In genomic region chr7:3415378-3415777, GRCm38 (mm10) we compare ENCODE assay signal across 9 mouse cellular contexts. TPM values are rescaled to one million over a fixed set of nuclear protein-coding genes. Genes with fewer than 3 reads are reported as not detected.
DNase-seq lines count a peak whose midpoint lies in the region; ATAC-seq and TF ChIP-seq lines count a peak whose summit lies in the region.
"Had no signal": no experiment of that assay in that cellular context is flagged by ENCODE, and none has a peak within 500 bp of the region (broad histone marks: within the 10 kb centered on the region; RNA-seq: fewer than 3 reads in every experiment).

No protein-coding gene starts in this region.

- ATAC-seq in megakaryocyte, adult 5-6 weeks (ENCODE audit: poor library complexity, severe bottlenecking): no peak
- peak; percentile 31; the same call in 1 of the 2 replicates for ATAC-seq in heart, postnatal 0 days (ENCODE audit: insufficient read depth, low read depth)
- ATAC-seq in midbrain, embryonic 13.5 days: peak; percentile 19; the same call in 1 of the 2 replicates

- peak overlapping the region; percentile 35; the same call in 1 of the 2 replicates for H3K9ac ChIP-seq in heart, postnatal 0 days (replicated peaks; ENCODE audit: low read depth, low read length)
- peak overlapping the region; percentile 78 for H3K9ac ChIP-seq in midbrain, embryonic 13.5 days (replicated peaks)

- peaks cover 25% of the 10 kb centered on the region for H3K4me1 ChIP-seq in megakaryocyte, embryonic 14.5 days
- peaks cover 29% of the 10 kb centered on the region for H3K4me1 ChIP-seq in embryonic facial prominence, embryonic 10.5 days
- peaks cover 4% of the 10 kb centered on the region for H3K4me1 ChIP-seq in heart, postnatal 0 days (ENCODE audit: control insufficient read depth, insufficient read depth)
- H3K4me1 ChIP-seq in midbrain, embryonic 13.5 days (replicated peaks): peaks cover 27% of the 10 kb centered on the region

- peak; percentile 53 for DNase-seq in embryonic facial prominence, embryonic 10.5 days (ENCODE audit: low spot score)
- DNase-seq in heart, postnatal 0 days (ENCODE audit: low spot score): no peak
- peak; percentile 20 to 52 for DNase-seq in kidney, postnatal 36 days
- peak; percentile 57 for DNase-seq in thymus, postnatal 25 days
- DNase-seq in left cerebral cortex, adult 11 months (ENCODE audit: low spot score): no peak

- H3K9me3 ChIP-seq in megakaryocyte, embryonic 14.5 days: peaks cover 17% of the 10 kb centered on the region
- H3K9me3 ChIP-seq in embryonic facial prominence, embryonic 10.5 days: no peaks in the 10 kb centered on the region
- no peaks in the 10 kb centered on the region for H3K9me3 ChIP-seq in heart, postnatal 0 days (replicated peaks; ENCODE audit: control insufficient read depth, low read length)
- H3K9me3 ChIP-seq in midbrain, embryonic 13.5 days: no peaks in the 10 kb centered on the region

- H3K27me3 ChIP-seq in megakaryocyte, embryonic 14.5 days (replicated peaks): peaks cover 86% of the 10 kb centered on the region
- peaks cover 93% of the 10 kb centered on the region for H3K27me3 ChIP-seq in embryonic facial prominence, embryonic 10.5 days (replicated peaks; ENCODE audit: low read depth, poor library complexity, severe bottlenecking)
- peaks cover 76% of the 10 kb centered on the region for H3K27me3 ChIP-seq in heart, postnatal 0 days (ENCODE audit: control insufficient read depth, insufficient read depth, low read length)
- H3K27me3 ChIP-seq in midbrain, embryonic 13.5 days: peaks cover 67% of the 10 kb centered on the region

- TF ChIP-seq CTCF in heart, postnatal 0 days (IDR thresholded peaks at IDR 0.05; ENCODE audit: low read depth): no peak

- no peak for TF ChIP-seq EP300 in heart, postnatal 0 days (IDR thresholded peaks at IDR 0.05; ENCODE audit: low read depth)

- peak overlapping the region; percentile 57; the same call in 1 of the 2 replicates for H3K27ac ChIP-seq in embryonic facial prominence, embryonic 10.5 days (replicated peaks)
- H3K27ac ChIP-seq in heart, postnatal 0 days (ENCODE audit: low read depth): no peak overlapping the region
- no peak overlapping the region for H3K27ac ChIP-seq in midbrain, embryonic 13.5 days

- under 1% methylated on average over 60 of the region's 60 CpGs for WGBS in embryonic facial prominence, embryonic 10.5 days
- WGBS in heart, postnatal 0 days: under 1% methylated on average over 44 of the region's 60 CpGs
- under 1% methylated on average over 36 of the region's 60 CpGs for WGBS in midbrain, embryonic 13.5 days

- H3K4me2 ChIP-seq in heart, postnatal 0 days (ENCODE audit: low read depth, low read length): peak overlapping the region; percentile 97
- peak overlapping the region; percentile 99 for H3K4me2 ChIP-seq in midbrain, embryonic 13.5 days (replicated peaks)

- H3K4me3 ChIP-seq in megakaryocyte, embryonic 14.5 days (replicated peaks): peak overlapping the region; percentile 86
- H3K4me3 ChIP-seq in embryonic facial prominence, embryonic 10.5 days: peak overlapping the region; percentile 63
- H3K4me3 ChIP-seq in heart, postnatal 0 days (ENCODE audit: low read depth, low read length): peak overlapping the region; percentile 60
- H3K4me3 ChIP-seq in midbrain, embryonic 13.5 days (replicated peaks): peak overlapping the region; percentile 60

- H3K36me3 ChIP-seq in megakaryocyte, embryonic 14.5 days (replicated peaks; ENCODE audit: low read length): no peaks in the 10 kb centered on the region
- H3K36me3 ChIP-seq in embryonic facial prominence, embryonic 10.5 days (replicated peaks): no peaks in the 10 kb centered on the region
- no peaks in the 10 kb centered on the region for H3K36me3 ChIP-seq in heart, postnatal 0 days (replicated peaks; ENCODE audit: control insufficient read depth, insufficient read depth, low read length)
- no peaks in the 10 kb centered on the region for H3K36me3 ChIP-seq in midbrain, embryonic 13.5 days

RNA-seq across cellular contexts. Expression of gene Cacng6, which starts 8.6 kb away (rescaled TPM):
- not detected in 2 replicates for polyA plus RNA-seq in megakaryocyte, embryonic 14.5 days (2012; ENCODE audit: insufficient read depth, low replicate concordance)
- total RNA-seq in megakaryocyte, adult 5-6 weeks (2015): not detected in 2 replicates
- total RNA-seq in megakaryocyte, adult 5-6 weeks (2017): not detected in 2 replicates
- polyA plus RNA-seq in embryonic facial prominence, embryonic 10.5 days (2016; fragmentation: Nextera tagmentation; extraction: Ambion mirVana): 0.29 TPM in 1 of 2 replicates, not detected in the other
- total RNA-seq in heart, postnatal 0 days (2014; rRNA removed; ENCODE audit: low replicate concordance): 12.0 and 21.3 TPM in 2 replicates
- 20.4 and 20.9 TPM in 2 replicates for polyA plus RNA-seq in heart, postnatal 0 days (2015; fragmentation: Nextera tagmentation; extraction: Ambion mirVana)
- not detected in 2 replicates for polyA plus RNA-seq in midbrain, embryonic 13.5 days (2015; fragmentation: Nextera tagmentation; extraction: Ambion mirVana)
- total RNA-seq: hematopoietic stem cell, adult 5-6 weeks had no signal

RNA-seq across cellular contexts. Expression of gene Cacng8, which starts 24.9 kb away (rescaled TPM):
- polyA plus RNA-seq in megakaryocyte, embryonic 14.5 days (2012; ENCODE audit: insufficient read depth, low replicate concordance): not detected in 2 replicates
- total RNA-seq in megakaryocyte, adult 5-6 weeks (2015): not detected in 2 replicates
- not detected in 2 replicates for total RNA-seq in megakaryocyte, adult 5-6 weeks (2017)
- polyA plus RNA-seq in embryonic facial prominence, embryonic 10.5 days (2016; fragmentation: Nextera tagmentation; extraction: Ambion mirVana): 8.5 and 11.4 TPM in 2 replicates
- total RNA-seq in heart, postnatal 0 days (2014; rRNA removed; ENCODE audit: low replicate concordance): not detected in 2 replicates
- not detected in 2 replicates for polyA plus RNA-seq in heart, postnatal 0 days (2015; fragmentation: Nextera tagmentation; extraction: Ambion mirVana)
- polyA plus RNA-seq in midbrain, embryonic 13.5 days (2015; fragmentation: Nextera tagmentation; extraction: Ambion mirVana): 12.9 and 13.9 TPM in 2 replicates
- total RNA-seq: hematopoietic stem cell, adult 5-6 weeks had no signal

Comparison
In these comparisons a context has a peak if more than half of its experiments do, and no peak if none do; other contexts are left out.
1. DNase-seq: peak in embryonic facial prominence, embryonic 10.5 days (single experiment), kidney, postnatal 36 days (2 of 2) and thymus, postnatal 25 days (single experiment); none in heart, postnatal 0 days (single experiment) and left cerebral cortex, adult 11 months (single experiment).
2. RNA of gene Cacng6, which starts 8.6 kb away (polyA plus RNA-seq): 20.4 to 20.9 TPM in heart, postnatal 0 days; 0.29 TPM in embryonic facial prominence, embryonic 10.5 days, not detected in megakaryocyte, embryonic 14.5 days and not detected in midbrain, embryonic 13.5 days; every median in the first group is over 10 times any median in the second.
3. Peak in every context shown above with its lines, with median percentiles within 50 percentile points of each other: H3K4me3 ChIP-seq.